Mouse (Mus musculus) testis, adult 2 months (tissue): Measurements from ENCODE around the gene Pcyt1a.

Source experiments
- CTCF ChIP-seq: fragments of 200-500 bp; IDR thresholded peaks from 2 replicates; pipeline ENCODE4 v1.5.1; 2012; ENCODE audit warnings: low read depth, mild to moderate bottlenecking, inconsistent platforms, low read length, moderate library complexity; ENCODE audit not compliant: control insufficient read depth, insufficient read depth, insufficient replicate concordance
- POLR2A ChIP-seq: fragments of 200-500 bp; IDR thresholded peaks from 2 replicates; pipeline ENCODE4 v1.6.1; 2012; ENCODE audit warnings: low read depth, mild to moderate bottlenecking, inconsistent platforms, low read length, moderate library complexity; ENCODE audit not compliant: control insufficient read depth

- TF ChIP-seq POLR2A, result no peak
- TF ChIP-seq CTCF, result no peak
Measured at GRCm38 (mm10) chr16:32511338-32511734, 80.6 kb downstream of the Pcyt1a start.
